Mouse (Mus musculus): ENCODE data around the gene Oasl1.
"Not testable (repeated sequence)": the region's sequence is repeated elsewhere in the genome, so short reads cannot be mapped to it uniquely, and the experiment has no call there.

The Oasl1 gene

GRCm38 (mm10) chr5:114922998-114923473 is at the start of gene Oasl1:
Oasl1 (plus strand) TSS chr5:114923240.
- peak in 1 of 2 experiments; percentile 43 for DNase-seq (ENCODE audit: low spot score in 2 of 2)

- no peak for DNase-seq (ENCODE audit: low spot score in 2 of 2)
These were observed 47.2 kb upstream of the Oasl1 start for GRCm38 (mm10) chr5:114875858-114876257.

- no peak for DNase-seq (ENCODE audit: low spot score in 2 of 2)
These were observed 46.7 kb upstream of the Oasl1 start for GRCm38 (mm10) chr5:114876331-114876730.

DNA sequence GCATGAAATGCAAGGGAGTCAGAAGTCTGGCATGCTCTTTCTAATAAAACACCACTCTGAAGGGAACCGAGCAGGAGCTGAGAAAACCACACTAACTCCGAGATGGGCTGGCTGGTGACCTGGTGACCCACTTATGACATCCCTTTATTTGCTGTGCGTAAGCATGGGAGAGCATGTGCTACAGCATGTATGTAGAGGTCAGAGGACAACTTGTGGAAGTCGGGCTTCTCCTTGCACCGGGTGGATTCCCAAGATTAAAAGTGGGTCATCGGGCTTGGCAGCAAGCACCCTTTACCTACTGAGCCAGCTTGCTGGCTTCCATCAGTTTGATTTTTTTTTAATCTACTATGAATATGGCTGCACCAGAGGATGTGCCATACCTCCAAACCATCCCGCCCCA is 45.6 kb upstream of the Oasl1 start:
- DNase-seq (ENCODE audit: low spot score in 2 of 2) = no peak

DNA sequence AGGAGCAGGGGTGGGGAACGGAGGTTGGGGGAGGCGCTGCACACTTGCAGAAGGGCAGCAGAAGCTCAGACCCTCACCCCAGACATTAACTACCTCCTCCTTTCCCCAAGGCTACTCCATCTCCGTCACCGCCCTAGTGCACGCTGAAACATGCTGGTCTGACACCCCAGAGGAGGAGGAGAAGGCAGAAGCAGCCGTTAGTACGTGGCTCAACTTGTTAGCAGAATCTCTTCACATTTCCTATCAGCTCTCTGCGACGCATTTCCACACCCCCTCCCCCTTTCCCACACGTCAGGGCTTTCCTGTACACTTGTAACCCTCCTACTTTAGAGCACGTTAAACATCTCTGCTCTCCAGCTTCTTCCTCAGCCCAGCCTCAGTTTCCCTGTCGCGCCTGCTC is 43.6 kb upstream of the Oasl1 start:
- DNase-seq (ENCODE audit: low spot score in 2 of 2) = no peak

GRCm38 (mm10) chr5:114882319-114882718 is 40.7 kb upstream of the Oasl1 start:
- not testable (repeated sequence) for DNase-seq (ENCODE audit: low spot score in 2 of 2)

DNA sequence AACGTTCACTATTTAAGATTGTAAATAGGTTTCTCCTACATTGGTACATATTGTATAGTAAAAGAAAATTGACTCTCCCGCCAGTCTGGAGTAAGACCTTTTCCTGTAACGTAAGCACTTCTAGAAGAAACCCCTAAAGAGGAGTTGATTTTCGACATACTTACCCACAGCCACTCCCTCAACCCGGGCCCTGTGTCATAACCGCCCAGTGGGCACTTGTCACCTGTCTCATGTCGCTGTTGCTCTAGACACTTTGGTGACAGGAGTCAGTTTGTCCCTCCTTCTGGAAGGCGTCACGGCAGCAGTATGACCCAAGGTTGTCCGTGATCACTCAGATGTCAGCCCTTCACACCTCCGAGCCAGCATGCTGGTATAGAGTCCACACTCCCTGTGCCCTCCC is 40.0 kb upstream of the Oasl1 start:
- DNase-seq (ENCODE audit: low spot score in 2 of 2) = no peak

DNA sequence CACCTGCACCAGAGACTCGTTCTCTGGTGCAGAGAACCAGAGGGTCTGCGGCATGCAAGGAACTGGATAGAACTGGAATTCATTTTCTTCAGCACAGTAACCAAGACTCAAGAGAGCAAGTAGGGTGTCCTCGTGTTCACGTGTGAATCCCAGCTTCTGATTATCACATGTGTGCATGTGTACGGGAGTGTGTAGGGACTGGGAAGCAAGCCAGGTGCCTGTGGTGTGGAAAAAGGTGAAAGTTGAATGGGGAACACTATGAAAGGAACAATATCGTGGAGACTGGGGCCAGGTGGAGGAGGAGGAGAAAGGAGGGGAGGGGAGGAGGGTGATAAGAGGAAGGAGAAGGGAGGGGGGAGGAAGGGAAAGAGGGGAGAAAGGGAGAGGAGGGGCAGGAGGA is 36.2 kb upstream of the Oasl1 start:
- DNase-seq (ENCODE audit: low spot score in 2 of 2) = no peak

DNA sequence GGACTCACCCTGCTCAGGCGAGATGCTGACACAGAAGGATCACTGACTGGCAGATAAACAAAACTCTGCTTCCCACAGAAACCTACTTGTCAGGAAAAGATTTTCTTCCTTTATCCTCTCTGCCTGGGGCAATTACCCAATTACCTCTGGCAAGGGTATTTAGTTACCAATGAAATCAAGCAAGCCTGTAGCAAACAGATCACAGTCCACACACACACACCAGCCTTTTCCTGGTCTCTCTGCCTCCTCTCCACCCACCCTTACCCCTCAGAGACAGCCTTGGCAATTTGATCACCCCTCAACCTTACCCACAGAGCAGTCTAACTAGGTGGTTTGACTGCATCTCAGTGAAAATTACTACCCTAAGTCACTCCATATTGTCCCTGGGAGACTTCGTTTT is 34.0 kb upstream of the Oasl1 start:
- DNase-seq (ENCODE audit: low spot score in 2 of 2) = no peak

DNA sequence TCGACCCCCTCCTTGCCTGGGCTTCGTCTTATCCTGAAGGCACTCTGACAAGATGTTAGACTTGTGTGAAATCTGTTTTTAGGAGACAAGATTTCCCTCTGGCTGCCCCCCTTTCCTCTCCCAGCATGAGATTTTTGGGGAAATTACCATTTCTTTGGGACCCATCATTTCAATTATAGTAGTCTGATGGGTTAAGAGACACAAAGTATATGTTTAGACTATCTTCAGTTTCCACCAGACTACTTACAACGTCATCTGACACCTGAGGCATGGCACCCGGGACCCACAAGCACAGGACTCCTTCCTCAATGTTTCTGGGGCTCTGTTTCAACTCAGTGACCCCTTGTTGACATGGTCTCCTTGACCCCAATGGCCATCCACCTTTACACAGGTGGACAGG is 27.5 kb upstream of the Oasl1 start:
- DNase-seq (ENCODE audit: low spot score in 2 of 2) = no peak

DNA sequence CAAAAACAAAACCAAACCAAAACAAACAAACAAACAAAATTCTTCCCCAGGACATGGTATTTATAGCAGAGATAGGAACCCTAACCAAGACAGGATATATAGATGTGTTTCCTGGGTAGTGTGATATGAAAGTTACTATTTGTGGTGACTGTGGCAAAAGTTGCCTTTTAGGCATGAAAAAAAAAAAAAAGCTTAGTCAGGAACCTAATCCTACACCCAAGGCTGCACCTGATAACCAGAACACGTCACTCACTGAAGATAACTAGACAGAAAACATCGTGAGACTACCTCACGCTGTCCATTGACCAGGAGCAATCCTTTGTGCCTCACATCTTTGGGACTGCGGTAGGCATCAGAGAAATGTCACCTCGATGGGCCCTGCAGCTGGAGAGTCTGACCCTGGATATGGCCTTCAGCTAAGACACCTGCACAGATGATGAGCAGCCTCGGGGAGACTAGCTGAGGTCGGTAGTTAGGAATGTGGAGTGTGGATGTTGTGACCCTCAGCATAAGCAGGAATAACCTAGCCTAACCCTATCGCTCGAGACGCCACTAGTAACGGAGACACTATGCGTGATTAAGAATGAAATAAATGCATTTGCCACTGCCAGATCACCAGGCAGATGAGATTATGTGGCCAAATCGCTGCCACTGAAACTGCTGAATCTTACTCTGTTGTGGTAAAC is 26.2 kb upstream of the Oasl1 start, which contains the start of gene Oasl2:
Gene Oasl2 (plus strand): TSS at position 249 of the 686 bp plus-strand sequence.
- no peak for DNase-seq (ENCODE audit: low spot score in 2 of 2)

DNA sequence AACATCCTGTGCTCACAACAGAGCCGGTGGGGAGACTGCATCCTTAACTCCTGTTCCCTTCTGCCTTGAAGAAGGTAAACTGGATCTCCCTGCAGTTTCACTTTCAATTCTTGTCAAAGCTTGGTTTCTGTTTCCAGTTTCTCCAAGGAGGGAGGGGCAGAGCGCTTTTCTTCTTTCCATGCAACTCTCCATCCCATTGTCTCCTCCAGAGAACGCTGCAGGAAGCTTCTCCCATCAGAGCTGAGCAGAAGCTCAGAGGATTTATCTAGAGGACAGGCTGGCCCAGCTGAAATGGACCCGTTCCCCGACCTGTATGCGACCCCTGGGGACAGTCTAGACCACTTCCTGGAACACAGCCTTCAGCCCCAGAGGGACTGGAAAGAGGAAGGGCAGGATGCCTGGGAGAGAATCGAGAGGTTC is 25.7 kb upstream of the Oasl1 start:
- no peak for DNase-seq (ENCODE audit: low spot score in 2 of 2)

DNA sequence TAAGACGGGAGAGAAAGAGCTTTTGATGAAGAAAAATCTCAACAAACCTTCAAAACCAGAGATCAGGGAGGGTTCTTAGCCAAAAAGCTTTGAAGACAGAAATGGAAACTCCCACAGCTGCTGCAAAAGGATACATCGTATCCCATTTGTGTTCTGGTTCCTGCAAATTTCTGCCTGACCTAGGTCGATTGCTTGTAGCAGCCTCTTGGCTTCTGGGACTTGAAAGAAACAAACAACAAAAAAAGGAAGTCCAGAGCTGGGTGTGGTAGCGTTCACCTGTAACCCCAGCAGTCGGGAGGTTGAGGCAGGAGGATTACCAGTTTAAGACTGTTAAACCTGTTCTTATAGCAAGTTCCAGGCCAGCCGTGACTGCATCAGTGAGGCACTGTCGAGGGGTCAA is 24.2 kb upstream of the Oasl1 start:
- DNase-seq (ENCODE audit: low spot score in 2 of 2) = no peak

DNA sequence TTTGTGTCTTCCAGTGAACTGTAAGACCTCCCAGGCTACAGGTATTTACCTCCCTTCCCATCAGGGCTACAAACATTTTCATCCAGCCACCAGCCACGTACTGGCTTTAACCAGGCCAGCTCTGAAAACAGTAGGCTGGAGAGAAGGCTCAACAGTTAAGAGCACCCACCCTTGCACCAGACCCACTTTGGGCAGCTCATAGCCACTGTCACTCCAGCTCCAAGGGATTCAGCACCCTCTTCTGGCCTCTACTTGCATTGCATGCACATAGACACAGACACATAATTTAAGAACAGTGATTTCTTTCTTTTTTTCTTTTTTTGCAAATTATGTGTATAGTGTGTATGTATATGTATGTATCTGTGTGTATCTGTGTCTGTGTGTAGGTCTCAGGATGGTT is 20.6 kb upstream of the Oasl1 start:
- DNase-seq (ENCODE audit: low spot score in 2 of 2) = no peak

DNA sequence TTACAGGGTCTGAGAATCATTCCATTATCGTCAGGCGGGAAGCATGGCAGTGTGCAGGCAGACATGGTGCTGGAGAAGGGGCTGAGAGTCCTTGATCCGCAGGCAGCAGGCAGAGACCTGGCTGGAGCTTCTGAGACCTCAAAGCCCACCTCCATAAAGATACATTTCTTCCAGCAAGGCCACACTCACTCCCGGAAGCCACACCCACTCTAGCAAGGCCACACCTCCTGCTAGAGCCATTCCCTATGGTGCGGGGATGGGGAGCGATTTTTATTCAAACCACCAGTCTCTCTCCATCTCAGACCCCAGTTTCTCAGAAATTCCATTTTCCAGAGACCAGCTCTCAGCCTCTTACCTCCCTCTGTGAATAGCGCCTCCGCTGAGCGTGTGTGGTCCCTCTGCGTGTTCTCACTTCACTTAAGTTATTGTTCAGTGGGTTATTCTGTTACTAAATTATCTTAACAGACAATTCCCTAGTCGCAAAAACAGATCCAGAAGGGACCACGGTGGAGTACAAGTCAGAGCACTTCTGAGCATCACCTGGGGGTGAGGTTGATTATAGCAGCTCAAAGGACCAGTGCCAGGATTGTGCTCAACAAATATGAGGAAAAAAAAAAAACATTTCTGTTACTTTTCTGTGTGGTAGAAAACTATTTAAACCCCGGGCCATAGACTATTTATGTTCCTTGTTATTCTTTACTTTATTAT is 14.3 kb upstream of the Oasl1 start:
- DNase-seq (ENCODE audit: low spot score in 2 of 2) = no peak

GRCm38 (mm10) chr5:114913686-114914085 is 9.4 kb upstream of the Oasl1 start:
- no peak for DNase-seq (ENCODE audit: low spot score in 2 of 2)

DNA sequence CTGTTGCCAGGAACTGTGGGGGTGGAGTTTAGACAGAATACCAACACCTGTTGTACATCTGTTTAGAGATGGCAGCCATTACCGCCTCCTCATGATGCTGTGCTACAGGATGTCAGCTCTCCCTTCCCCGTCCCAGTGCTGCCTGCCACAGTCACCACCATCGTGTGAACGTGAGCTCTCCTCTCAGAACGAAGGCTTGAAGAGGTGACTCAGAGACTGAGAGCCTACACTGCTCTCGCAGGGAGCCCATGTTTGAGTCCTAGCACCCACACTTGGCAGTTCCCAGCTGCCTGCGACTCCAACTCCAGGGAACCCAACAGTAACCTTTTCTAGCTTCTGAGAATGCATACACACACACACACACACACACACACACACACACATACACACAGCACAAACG is 8.2 kb upstream of the Oasl1 start:
- DNase-seq (ENCODE audit: low spot score in 2 of 2) = no peak

GRCm38 (mm10) chr5:114915854-114916253 is 7.2 kb upstream of the Oasl1 start:
- DNase-seq (ENCODE audit: low spot score in 2 of 2) = no peak

GRCm38 (mm10) chr5:114916777-114917176 is 6.3 kb upstream of the Oasl1 start:
- DNase-seq (ENCODE audit: low spot score in 2 of 2) = no peak

DNA sequence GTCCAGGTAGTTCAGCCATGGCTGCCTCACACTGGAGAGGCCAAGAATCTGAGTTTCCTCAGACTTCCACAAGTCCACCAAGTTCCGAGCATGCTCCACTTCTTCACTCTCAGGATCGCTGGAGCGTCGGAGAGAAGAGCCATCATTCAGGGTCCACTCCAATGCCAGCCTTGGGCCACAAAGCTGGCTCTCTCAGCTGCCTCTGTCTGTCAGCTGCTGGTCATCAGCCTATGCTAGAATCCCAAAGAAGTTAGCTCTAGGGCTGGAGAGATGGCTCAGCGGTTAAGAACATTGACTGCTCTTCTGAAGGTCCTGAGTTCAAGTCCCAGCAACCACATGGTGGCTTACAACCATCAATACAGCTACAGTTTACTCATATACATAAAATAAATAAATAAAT is 5.7 kb upstream of the Oasl1 start:
- not testable (repeated sequence) for DNase-seq (ENCODE audit: low spot score in 2 of 2)

DNA sequence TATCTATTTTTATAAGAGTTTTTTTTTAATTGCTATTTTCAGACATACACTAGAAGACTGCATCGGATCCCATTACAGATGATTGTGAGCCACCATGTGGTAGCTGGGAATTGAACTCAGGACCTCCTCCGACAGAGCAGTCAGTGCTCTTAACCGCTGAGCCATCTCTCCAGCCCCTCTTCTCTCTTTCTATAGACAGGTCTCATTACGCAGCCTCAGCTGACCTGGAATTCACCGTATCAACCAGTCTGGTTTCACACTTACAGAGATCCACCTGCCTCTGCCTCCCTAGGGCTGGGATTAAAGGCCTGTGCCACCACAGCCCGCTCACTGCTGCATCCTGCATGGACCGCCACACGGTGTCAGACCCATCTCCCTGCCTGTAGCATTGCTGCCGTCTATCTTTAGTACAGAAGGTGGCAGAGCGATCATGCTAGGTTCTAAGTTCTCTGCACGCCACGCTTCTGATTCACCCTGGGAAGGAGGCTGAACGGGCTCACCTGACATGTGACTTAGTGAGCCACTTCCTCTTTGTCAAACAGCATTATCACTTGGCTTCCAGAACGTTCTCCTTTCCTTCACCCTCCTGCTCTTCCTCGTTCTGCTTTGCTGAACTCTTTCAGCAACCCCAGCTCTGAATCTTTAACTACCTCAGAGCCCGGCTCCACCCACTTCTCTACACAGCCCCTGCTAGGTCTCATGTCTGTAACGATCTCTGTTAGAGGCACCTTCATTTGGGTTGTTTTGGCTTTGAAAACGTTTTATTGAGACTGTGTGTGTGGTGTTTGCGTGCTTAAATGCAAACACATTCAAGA is 1.3 kb upstream of the Oasl1 start:
- DNase-seq (ENCODE audit: low spot score in 2 of 2) = peak in 1 of 2 experiments; percentile 27

DNA sequence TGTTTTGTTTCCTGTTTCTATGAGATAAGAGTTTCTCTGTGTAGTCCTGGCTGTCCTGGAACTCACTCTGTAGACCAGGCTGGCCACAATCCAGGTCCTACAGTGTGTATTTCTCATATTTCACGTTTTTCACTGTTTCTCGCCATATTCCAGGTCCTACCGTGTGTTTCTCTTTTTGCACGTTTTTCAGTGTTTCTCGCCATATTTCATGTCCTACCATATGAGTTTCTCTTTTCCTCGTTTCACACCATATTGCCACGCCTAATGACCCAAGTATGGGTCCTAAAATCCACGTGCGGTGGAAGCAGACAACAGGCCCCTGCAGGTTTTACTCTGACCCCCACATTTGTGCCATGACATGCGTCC is 691 bp upstream of the Oasl1 start:
- no peak for DNase-seq (ENCODE audit: low spot score in 2 of 2)

All from urinary bladder, adult 18-20 months (tissue).